Mouse (Mus musculus): Measurements from ENCODE around the gene Lrtm2.

GRCm38 (mm10) chr6:119341409-119341808 lies 10.8 kb upstream of the Lrtm2 start:
- no peak for TF ChIP-seq EP300 (optimal IDR thresholded peaks at IDR 0.05)
- no peak for TF ChIP-seq CTCF (IDR thresholded peaks at IDR 0.05; ENCODE audit: low read depth)

Data from stomach, postnatal 0 days (tissue).